Mouse (Mus musculus): ENCODE data around the gene Gm42906. TPM values are rescaled to one million over a fixed set of nuclear protein-coding genes. Genes with fewer than 3 reads are reported as not detected.

The Gm42906 gene
- polyA plus RNA-seq, 2 experiments = not detected

DNA sequence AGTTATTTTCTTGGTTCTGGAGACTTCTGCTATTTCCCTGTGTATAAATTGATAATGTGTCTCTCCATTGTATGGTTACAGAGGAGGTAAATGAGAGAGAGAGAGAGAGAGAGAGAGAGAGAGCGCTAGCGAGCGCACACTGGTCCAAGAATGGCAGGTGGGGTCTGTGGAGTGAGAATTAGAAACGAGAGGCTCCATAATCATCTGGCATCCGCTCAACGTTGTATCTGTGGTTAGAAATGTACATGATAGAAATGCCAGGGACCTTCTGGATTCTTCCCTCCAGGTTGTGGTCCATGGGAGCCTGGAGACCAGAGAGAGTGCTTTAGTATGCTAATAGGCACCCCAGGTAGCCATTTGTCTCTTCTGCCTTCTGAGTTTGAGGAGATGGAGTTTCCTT lies 399.1 kb downstream of the Gm42906 start:
- Histone ChIP-seq H3K4me3 (replicated peaks; ENCODE audit: low read length) (no peak overlapping the region), H3K9ac (ENCODE audit: low read depth, low read length, severe bottlenecking) (no peak overlapping the region), H3K9me3 (ENCODE audit: control insufficient read depth, low read length) (no peaks in the 10 kb centered on the region), H3K4me1 (ENCODE audit: control insufficient read depth, insufficient read depth, low read length) (peaks cover 5% of the 10 kb centered on the region), H3K27me3 (ENCODE audit: control insufficient read depth, insufficient read depth, low read length) (no peaks in the 10 kb centered on the region), H3K36me3 (ENCODE audit: control insufficient read depth, insufficient read depth, low read length) (no peaks in the 10 kb centered on the region), H3K4me2 (replicated peaks; ENCODE audit: low read depth, low read length, severe bottlenecking) (no peak overlapping the region), H3K27ac (replicated peaks; ENCODE audit: low read depth, low read length) (no peak overlapping the region)
- no peak for DNase-seq (ENCODE audit: low spot score)
- TF ChIP-seq POLR2A (IDR thresholded peaks at IDR 0.05; ENCODE audit: borderline replicate concordance, extremely low read depth, insufficient read depth, insufficient read length) = no peak
- WGBS = 73% methylated on average over 6 of the region's 6 CpGs
- ATAC-seq (ENCODE audit: low FRiP score, low read depth) = no peak

DNA sequence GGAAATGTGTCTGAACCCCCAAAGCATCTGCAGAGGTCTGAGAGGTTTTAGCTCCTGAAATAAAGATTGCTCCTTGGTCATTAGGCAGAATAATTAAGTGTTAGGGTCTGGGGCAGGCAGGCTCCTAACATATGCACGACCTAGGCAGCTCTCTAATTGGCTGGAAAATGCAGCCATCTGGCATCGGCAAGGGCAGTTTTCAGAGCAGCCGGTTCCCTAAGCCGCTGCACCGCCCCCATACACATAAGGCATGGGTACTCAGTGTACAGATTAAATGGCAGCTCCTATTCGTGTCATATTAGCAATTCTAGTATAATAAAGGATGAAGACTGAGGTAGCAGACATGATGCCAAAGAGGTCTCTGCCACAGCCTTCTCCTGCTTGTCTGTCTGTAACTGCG lies 400.8 kb downstream of the Gm42906 start:
- 13% methylated on average over 7 of the region's 7 CpGs for WGBS
- Histone ChIP-seq H3K4me2 (replicated peaks; ENCODE audit: low read depth, low read length, severe bottlenecking) (no peak overlapping the region), H3K9me3 (ENCODE audit: control insufficient read depth, low read length) (no peaks in the 10 kb centered on the region), H3K4me1 (ENCODE audit: control insufficient read depth, insufficient read depth, low read length) (peaks cover 14% of the 10 kb centered on the region), H3K9ac (ENCODE audit: low read depth, low read length, severe bottlenecking) (no peak overlapping the region), H3K27me3 (ENCODE audit: control insufficient read depth, insufficient read depth, low read length) (no peaks in the 10 kb centered on the region), H3K4me3 (replicated peaks; ENCODE audit: low read length) (no peak overlapping the region), H3K27ac (replicated peaks; ENCODE audit: low read depth, low read length) (no peak overlapping the region), H3K36me3 (ENCODE audit: control insufficient read depth, insufficient read depth, low read length) (no peaks in the 10 kb centered on the region)
- TF ChIP-seq POLR2A (IDR thresholded peaks at IDR 0.05; ENCODE audit: borderline replicate concordance, extremely low read depth, insufficient read depth, insufficient read length) = no peak
- DNase-seq (ENCODE audit: low spot score) = no peak
- ATAC-seq (ENCODE audit: low FRiP score, low read depth) = no peak

DNA sequence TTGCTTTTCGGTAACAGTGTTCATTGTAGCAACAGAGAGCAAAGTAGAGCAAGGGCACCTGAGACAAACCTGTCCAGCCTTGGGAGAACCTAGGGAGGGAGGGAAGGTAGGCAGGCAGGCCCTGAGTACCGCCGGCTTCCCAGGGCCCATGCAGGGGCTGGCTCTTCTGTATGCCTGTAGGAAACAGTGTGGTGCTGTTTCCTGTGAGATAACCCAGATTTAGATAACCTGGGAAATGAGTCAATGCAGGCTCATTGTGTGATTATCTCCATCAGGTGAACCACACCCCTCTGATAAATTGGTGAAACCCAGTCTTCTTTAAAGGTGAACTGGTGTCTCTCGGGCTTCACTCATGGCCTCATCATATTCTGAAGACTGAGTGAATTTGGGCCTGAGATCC lies 401.9 kb downstream of the Gm42906 start:
- no peak overlapping the region for H3K27ac ChIP-seq (replicated peaks; ENCODE audit: low read depth, low read length)
- no peak for TF ChIP-seq POLR2A (IDR thresholded peaks at IDR 0.05; ENCODE audit: borderline replicate concordance, extremely low read depth, insufficient read depth, insufficient read length)
- no peaks in the 10 kb centered on the region for H3K36me3 ChIP-seq (ENCODE audit: control insufficient read depth, insufficient read depth, low read length)
- no peak overlapping the region for H3K9ac ChIP-seq (ENCODE audit: low read depth, low read length, severe bottlenecking)
- H3K4me2 ChIP-seq (replicated peaks; ENCODE audit: low read depth, low read length, severe bottlenecking) = no peak overlapping the region
- WGBS = 88% methylated on average over 4 of the region's 4 CpGs
- ATAC-seq (ENCODE audit: low FRiP score, low read depth) = no peak
- peaks cover 14% of the 10 kb centered on the region for H3K4me1 ChIP-seq (ENCODE audit: control insufficient read depth, insufficient read depth, low read length)
- H3K4me3 ChIP-seq (replicated peaks; ENCODE audit: low read length) = no peak overlapping the region
- no peaks in the 10 kb centered on the region for H3K9me3 ChIP-seq (ENCODE audit: control insufficient read depth, low read length)
- DNase-seq (ENCODE audit: low spot score) = no peak
- H3K27me3 ChIP-seq (ENCODE audit: control insufficient read depth, insufficient read depth, low read length) = no peaks in the 10 kb centered on the region

DNA sequence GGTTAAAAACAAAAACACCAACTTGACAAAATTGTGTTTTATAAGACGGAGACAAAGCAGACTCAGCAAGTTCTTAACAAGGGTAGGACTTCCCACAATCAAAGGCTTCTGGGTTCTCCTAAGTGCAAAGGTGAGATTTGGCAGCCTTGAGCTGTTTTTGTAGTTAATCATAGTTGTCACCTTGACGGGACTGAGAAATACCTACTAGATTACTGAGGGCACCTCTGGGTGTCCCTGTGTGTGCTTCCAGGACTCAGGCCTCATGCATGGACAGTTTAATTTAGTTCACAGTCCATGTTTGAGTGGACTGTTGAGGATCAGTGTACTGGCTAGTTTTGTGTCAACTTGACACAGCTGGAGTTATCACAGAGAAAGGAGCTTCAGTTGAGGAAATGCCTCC lies 403.5 kb downstream of the Gm42906 start:
- Histone ChIP-seq H3K27ac (replicated peaks; ENCODE audit: low read depth, low read length) (no peak overlapping the region), H3K9ac (ENCODE audit: low read depth, low read length, severe bottlenecking) (no peak overlapping the region), H3K4me2 (replicated peaks; ENCODE audit: low read depth, low read length, severe bottlenecking) (no peak overlapping the region), H3K4me1 (ENCODE audit: control insufficient read depth, insufficient read depth, low read length) (peaks cover 24% of the 10 kb centered on the region), H3K9me3 (ENCODE audit: control insufficient read depth, low read length) (no peaks in the 10 kb centered on the region), H3K4me3 (replicated peaks; ENCODE audit: low read length) (no peak overlapping the region), H3K27me3 (ENCODE audit: control insufficient read depth, insufficient read depth, low read length) (no peaks in the 10 kb centered on the region), H3K36me3 (ENCODE audit: control insufficient read depth, insufficient read depth, low read length) (no peaks in the 10 kb centered on the region)
- DNase-seq (ENCODE audit: low spot score) = no peak
- no peak for ATAC-seq (ENCODE audit: low FRiP score, low read depth)
- TF ChIP-seq POLR2A (IDR thresholded peaks at IDR 0.05; ENCODE audit: borderline replicate concordance, extremely low read depth, insufficient read depth, insufficient read length) = no peak
- WGBS = 71% methylated on average over 2 of the region's 2 CpGs

DNA sequence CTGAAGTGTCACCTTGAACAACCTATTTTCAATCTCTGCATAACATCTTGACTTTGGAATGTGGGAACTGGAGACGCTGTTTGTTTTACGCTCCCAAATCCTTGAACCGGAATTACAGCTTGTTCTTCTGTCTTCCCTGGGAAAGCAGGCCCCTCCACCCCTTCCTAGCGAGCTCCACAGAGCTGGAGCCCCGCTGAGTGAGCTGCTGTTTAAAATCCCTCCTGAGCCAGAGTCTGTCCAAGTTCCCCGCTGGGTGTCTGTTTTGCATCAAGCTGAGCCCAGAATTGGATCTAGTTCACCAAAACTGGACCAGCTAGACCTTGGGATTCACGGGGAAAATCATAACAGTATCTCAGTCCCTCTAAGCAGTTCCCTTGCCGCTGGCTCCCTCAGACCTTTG lies 404.5 kb downstream of the Gm42906 start:
- ATAC-seq (ENCODE audit: low FRiP score, low read depth) (0 out of 2 replicates have a peak, but pooled peaks have one; percentile 64), DNase-seq (ENCODE audit: low spot score) (peak; percentile 54)
- 8% methylated on average over 8 of the region's 8 CpGs for WGBS
- Histone ChIP-seq H3K27me3 (ENCODE audit: control insufficient read depth, insufficient read depth, low read length) (no peaks in the 10 kb centered on the region), H3K9me3 (ENCODE audit: control insufficient read depth, low read length) (no peaks in the 10 kb centered on the region), H3K4me1 (ENCODE audit: control insufficient read depth, insufficient read depth, low read length) (peaks cover 34% of the 10 kb centered on the region), H3K4me2 (replicated peaks; ENCODE audit: low read depth, low read length, severe bottlenecking) (0 out of 2 replicates have a peak overlapping the region, but pooled peaks have one; percentile 1), H3K27ac (replicated peaks; ENCODE audit: low read depth, low read length) (no peak overlapping the region), H3K9ac (ENCODE audit: low read depth, low read length, severe bottlenecking) (0 out of 2 replicates have a peak overlapping the region, but pooled peaks have one; percentile 3), H3K36me3 (ENCODE audit: control insufficient read depth, insufficient read depth, low read length) (no peaks in the 10 kb centered on the region), H3K4me3 (replicated peaks; ENCODE audit: low read length) (no peak overlapping the region)
- TF ChIP-seq POLR2A (IDR thresholded peaks at IDR 0.05; ENCODE audit: borderline replicate concordance, extremely low read depth, insufficient read depth, insufficient read length) = no peak

DNA sequence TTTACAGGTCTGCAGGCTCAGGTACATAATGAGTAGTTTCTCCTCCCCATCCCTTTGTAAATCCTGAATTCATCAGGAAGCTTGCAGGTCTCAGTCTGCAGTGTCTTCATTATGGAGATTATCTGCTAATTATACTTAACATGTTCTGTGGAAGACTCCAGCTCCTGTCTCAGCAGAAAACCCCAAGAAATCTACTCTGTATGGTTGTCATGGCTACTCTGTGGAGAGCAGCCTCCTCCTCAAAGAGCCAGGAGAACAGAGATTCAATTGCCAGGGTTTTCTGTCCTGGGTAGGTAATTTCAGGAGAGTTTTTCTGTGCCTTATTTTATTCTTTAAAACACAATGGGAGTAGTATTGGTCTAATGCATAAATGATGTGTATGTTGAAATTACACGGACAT lies 405.0 kb downstream of the Gm42906 start:
- no peak for ATAC-seq (ENCODE audit: low FRiP score, low read depth)
- no peak overlapping the region for H3K27ac ChIP-seq (replicated peaks; ENCODE audit: low read depth, low read length)
- H3K9ac ChIP-seq (ENCODE audit: low read depth, low read length, severe bottlenecking) = no peak overlapping the region
- no peaks in the 10 kb centered on the region for H3K36me3 ChIP-seq (ENCODE audit: control insufficient read depth, insufficient read depth, low read length)
- 0 out of 2 replicates have a peak overlapping the region, but pooled peaks have one; percentile 1 for H3K4me2 ChIP-seq (replicated peaks; ENCODE audit: low read depth, low read length, severe bottlenecking)
- H3K4me3 ChIP-seq (replicated peaks; ENCODE audit: low read length) = no peak overlapping the region
- H3K9me3 ChIP-seq (ENCODE audit: control insufficient read depth, low read length) = no peaks in the 10 kb centered on the region
- WGBS = 23% methylated on average over 1 of the region's 1 CpGs
- peaks cover 36% of the 10 kb centered on the region for H3K4me1 ChIP-seq (ENCODE audit: control insufficient read depth, insufficient read depth, low read length)
- no peak for TF ChIP-seq POLR2A (IDR thresholded peaks at IDR 0.05; ENCODE audit: borderline replicate concordance, extremely low read depth, insufficient read depth, insufficient read length)
- no peak for DNase-seq (ENCODE audit: low spot score)
- H3K27me3 ChIP-seq (ENCODE audit: control insufficient read depth, insufficient read depth, low read length) = no peaks in the 10 kb centered on the region
